Mouse (Mus musculus): Measurements from ENCODE around the gene Jsrp1. TPM values are rescaled to one million over a fixed set of nuclear protein-coding genes. Genes with fewer than 3 reads are reported as not detected.

Gene Jsrp1
- polyA plus RNA-seq, 1 experiment: not detected

GRCm38 (mm10) chr10:80793033-80793784 is 20.1 kb downstream of the Jsrp1 start:
- Histone ChIP-seq H3K27me3 (ENCODE audit: control insufficient read depth) (no peaks in the 10 kb centered on the region), H3K36me3 (ENCODE audit: control insufficient read depth) (peaks cover 91% of the 10 kb centered on the region), H3K4me1 (ENCODE audit: control insufficient read depth) (peaks cover 36% of the 10 kb centered on the region), H3K9me3 (ENCODE audit: control insufficient read depth, low read length) (no peaks in the 10 kb centered on the region), H3K4me3 (replicated peaks) (no peak overlapping the region)
- TF ChIP-seq GATA1 (IDR thresholded peaks at IDR 0.05; ENCODE audit: low read length): no peak
- TF ChIP-seq TAL1 (IDR thresholded peaks at IDR 0.05; ENCODE audit: low read length): no peak

DNA sequence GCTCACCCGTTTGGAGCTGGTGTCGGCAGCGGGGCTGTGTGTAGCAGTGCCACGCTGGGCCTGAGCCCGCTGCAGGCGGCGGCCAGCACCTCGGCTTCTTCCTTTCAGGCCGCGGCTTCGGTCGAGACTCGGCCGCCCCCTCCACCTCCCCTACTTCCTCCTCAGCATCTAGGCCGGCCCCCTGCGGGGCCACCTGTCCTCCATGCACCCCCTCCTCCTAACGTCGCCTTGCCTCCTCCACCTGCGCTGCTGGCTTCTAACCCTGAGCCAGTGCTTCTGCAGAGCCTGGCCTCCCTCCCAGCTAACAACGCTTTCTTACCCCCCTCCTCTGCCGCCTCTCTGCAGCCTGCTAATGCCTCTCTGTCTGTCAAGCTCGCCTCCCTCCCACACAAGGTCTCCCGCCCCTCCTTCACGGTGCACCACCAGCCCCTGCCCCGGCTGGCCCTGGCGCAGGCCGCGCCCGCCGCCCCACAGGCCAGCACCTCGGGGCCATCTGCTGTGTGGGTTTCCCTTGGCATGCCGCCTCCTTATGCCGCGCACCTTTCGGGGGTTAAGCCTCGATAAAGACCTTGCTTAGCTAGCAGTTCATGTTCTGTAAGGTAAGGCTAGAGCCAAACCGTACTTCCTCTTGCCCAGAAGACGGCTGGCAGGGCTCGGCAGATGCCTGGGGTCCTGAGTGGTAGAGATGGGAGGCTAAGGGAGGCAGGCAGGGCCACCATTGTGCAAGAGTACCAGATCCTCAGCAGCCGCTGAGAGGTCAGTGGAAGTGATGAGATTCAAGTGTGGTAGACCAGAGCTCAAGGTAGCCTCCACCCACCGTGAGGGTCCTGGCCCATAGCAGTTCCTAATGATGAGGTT is 20.9 kb downstream of the Jsrp1 start:
- no peak for TF ChIP-seq TAL1 (IDR thresholded peaks at IDR 0.05; ENCODE audit: low read length)
- TF ChIP-seq GATA1 (IDR thresholded peaks at IDR 0.05; ENCODE audit: low read length): no peak
- peaks cover 34% of the 10 kb centered on the region for H3K4me1 ChIP-seq (ENCODE audit: control insufficient read depth)
- peaks cover 99% of the 10 kb centered on the region for H3K36me3 ChIP-seq (ENCODE audit: control insufficient read depth)
- no peaks in the 10 kb centered on the region for H3K27me3 ChIP-seq (ENCODE audit: control insufficient read depth)
- no peak overlapping the region for H3K4me3 ChIP-seq (replicated peaks)
- H3K9me3 ChIP-seq (ENCODE audit: control insufficient read depth, low read length): no peaks in the 10 kb centered on the region

DNA sequence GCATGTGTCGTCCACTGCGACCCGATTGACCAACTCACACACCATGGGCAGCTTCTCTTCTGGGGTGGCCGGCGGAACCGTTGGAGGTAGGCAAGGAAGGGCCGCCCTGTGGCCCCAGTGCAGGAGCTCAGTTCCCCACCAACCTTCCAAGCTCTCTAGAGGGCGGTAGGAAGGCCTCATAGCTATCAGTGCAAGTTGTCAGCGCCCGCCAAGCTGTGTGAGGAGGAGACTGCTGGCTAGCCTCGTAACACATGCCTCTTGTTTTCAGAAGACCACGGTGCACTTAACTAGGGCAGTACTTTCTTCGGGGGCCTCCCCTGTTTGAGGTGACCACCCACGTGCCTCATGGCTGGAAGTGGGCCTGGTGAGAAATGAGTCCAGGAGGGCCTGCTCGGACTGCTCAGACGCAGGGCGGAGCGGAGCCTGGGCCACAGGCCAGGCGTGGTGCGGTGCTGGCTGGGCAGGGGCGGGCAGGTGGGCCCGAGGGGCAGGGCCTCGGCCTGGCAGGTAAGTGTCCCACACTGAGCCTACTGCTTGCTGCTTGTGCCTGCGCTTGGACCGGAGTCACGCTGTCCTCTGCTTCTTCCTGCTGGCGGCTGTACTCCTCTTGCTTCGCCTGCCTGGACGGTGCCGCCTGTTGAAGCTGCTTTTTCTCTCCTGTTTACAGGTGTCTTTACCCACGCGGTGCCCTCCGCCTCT is 21.7 kb downstream of the Jsrp1 start:
- no peaks in the 10 kb centered on the region for H3K27me3 ChIP-seq (ENCODE audit: control insufficient read depth)
- H3K4me3 ChIP-seq (replicated peaks): no peak overlapping the region
- no peaks in the 10 kb centered on the region for H3K9me3 ChIP-seq (ENCODE audit: control insufficient read depth, low read length)
- H3K4me1 ChIP-seq (ENCODE audit: control insufficient read depth): peaks cover 26% of the 10 kb centered on the region
- peaks cover 99% of the 10 kb centered on the region for H3K36me3 ChIP-seq (ENCODE audit: control insufficient read depth)
- no peak for TF ChIP-seq GATA1 (IDR thresholded peaks at IDR 0.05; ENCODE audit: low read length)
- no peak for TF ChIP-seq TAL1 (IDR thresholded peaks at IDR 0.05; ENCODE audit: low read length)

DNA sequence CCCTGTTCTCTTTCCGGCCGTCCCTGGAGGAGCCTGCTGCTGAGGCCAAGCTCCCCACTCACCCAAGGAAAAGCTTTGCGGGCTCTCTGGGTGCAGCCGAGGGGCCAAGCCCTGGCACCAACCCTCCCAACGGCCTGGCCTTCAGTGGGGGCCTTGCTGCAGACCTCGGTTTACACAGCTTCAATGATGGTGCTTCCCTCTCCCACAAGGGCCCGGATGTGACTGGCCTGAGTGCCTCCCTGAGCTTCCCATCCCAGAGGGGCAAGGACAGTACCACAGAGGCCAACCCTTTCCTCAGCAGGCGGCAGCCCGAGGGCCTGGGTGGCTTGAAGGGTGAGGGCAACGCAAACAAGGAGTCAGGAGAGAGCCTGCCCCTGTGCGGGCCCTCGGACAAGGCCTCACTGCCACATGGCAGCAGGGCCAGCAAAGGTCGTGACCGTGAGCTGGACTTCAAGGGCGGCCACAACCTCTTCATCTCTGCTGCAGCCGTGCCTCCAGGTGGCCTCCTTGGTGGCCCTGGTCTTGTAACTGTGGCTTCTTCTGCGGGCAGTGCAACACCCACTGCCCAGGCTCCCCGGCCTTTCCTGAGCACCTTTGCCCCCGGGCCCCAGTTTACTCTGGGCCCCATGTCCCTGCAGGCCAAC is 22.4 kb downstream of the Jsrp1 start:
- peaks cover 99% of the 10 kb centered on the region for H3K36me3 ChIP-seq (ENCODE audit: control insufficient read depth)
- no peak overlapping the region for H3K4me3 ChIP-seq (replicated peaks)
- no peaks in the 10 kb centered on the region for H3K9me3 ChIP-seq (ENCODE audit: control insufficient read depth, low read length)
- H3K4me1 ChIP-seq (ENCODE audit: control insufficient read depth): peaks cover 18% of the 10 kb centered on the region
- no peaks in the 10 kb centered on the region for H3K27me3 ChIP-seq (ENCODE audit: control insufficient read depth)
- no peak for TF ChIP-seq TAL1 (IDR thresholded peaks at IDR 0.05; ENCODE audit: low read length)
- no peak for TF ChIP-seq GATA1 (IDR thresholded peaks at IDR 0.05; ENCODE audit: low read length)

GRCm38 (mm10) chr10:80787517-80787916 is 25.8 kb downstream of the Jsrp1 start:
- no peak overlapping the region for H3K4me3 ChIP-seq (replicated peaks)
- TF ChIP-seq GATA1 (IDR thresholded peaks at IDR 0.05; ENCODE audit: low read length): no peak
- TF ChIP-seq TAL1 (IDR thresholded peaks at IDR 0.05; ENCODE audit: low read length): no peak
- H3K27me3 ChIP-seq (ENCODE audit: control insufficient read depth): no peaks in the 10 kb centered on the region
- H3K4me1 ChIP-seq (ENCODE audit: control insufficient read depth): peaks cover 8% of the 10 kb centered on the region
- no peaks in the 10 kb centered on the region for H3K9me3 ChIP-seq (ENCODE audit: control insufficient read depth, low read length)
- H3K36me3 ChIP-seq (ENCODE audit: control insufficient read depth): peaks cover 99% of the 10 kb centered on the region

DNA sequence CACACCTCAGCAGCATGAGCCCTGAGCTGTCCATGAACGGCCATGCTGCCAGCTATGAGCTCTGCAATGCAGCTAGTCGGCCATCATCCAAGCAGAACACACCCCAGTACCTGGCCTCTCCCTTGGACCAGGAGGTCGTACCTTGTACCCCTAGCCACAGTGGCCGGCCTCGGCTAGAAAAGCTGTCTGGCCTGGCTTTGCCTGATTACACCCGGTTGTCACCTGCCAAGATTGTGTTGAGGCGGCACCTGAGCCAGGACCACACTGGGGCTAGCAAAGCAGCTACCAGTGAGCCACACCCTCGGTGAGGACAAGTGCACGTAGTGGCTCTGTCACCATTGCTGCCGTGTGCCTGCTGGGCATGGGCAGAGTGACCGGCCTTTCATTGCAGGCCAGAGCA is 27.3 kb downstream of the Jsrp1 start:
- Histone ChIP-seq H3K27me3 (ENCODE audit: control insufficient read depth) (no peaks in the 10 kb centered on the region), H3K4me1 (ENCODE audit: control insufficient read depth) (peaks cover 3% of the 10 kb centered on the region), H3K9me3 (ENCODE audit: control insufficient read depth, low read length) (no peaks in the 10 kb centered on the region), H3K36me3 (ENCODE audit: control insufficient read depth) (peaks cover 99% of the 10 kb centered on the region), H3K4me3 (replicated peaks) (no peak overlapping the region)
- no peak for TF ChIP-seq GATA1 (IDR thresholded peaks at IDR 0.05; ENCODE audit: low read length)
- TF ChIP-seq TAL1 (IDR thresholded peaks at IDR 0.05; ENCODE audit: low read length): no peak

GRCm38 (mm10) chr10:80784871-80785270 is 28.4 kb downstream of the Jsrp1 start:
- no peak for TF ChIP-seq GATA1 (IDR thresholded peaks at IDR 0.05; ENCODE audit: low read length)
- TF ChIP-seq TAL1 (IDR thresholded peaks at IDR 0.05; ENCODE audit: low read length): no peak

GRCm38 (mm10) chr10:80784302-80784701 is 29.0 kb downstream of the Jsrp1 start:
- Histone ChIP-seq H3K36me3 (ENCODE audit: control insufficient read depth) (peaks cover 100% of the 10 kb centered on the region), H3K4me3 (replicated peaks) (no peak overlapping the region), H3K27me3 (ENCODE audit: control insufficient read depth) (no peaks in the 10 kb centered on the region), H3K9me3 (ENCODE audit: control insufficient read depth, low read length) (no peaks in the 10 kb centered on the region), H3K4me1 (ENCODE audit: control insufficient read depth) (peaks cover 2% of the 10 kb centered on the region)
- TF ChIP-seq TAL1 (IDR thresholded peaks at IDR 0.05; ENCODE audit: low read length) (no peak), GATA1 (IDR thresholded peaks at IDR 0.05; ENCODE audit: low read length) (no peak)

More at GRCm38 (mm10) chr10:80784871-80785270, 28.4 kb downstream of the Jsrp1 start:
- Histone ChIP-seq H3K9me3 (ENCODE audit: control insufficient read depth, low read length) (no peaks in the 10 kb centered on the region), H3K4me3 (replicated peaks) (no peak overlapping the region), H3K36me3 (ENCODE audit: control insufficient read depth) (peaks cover 99% of the 10 kb centered on the region), H3K27me3 (ENCODE audit: control insufficient read depth) (no peaks in the 10 kb centered on the region), H3K4me1 (ENCODE audit: control insufficient read depth) (peaks cover 2% of the 10 kb centered on the region)
